Mouse (Mus musculus) myocyte (in vitro differentiated cells): Measurements from ENCODE around the gene Itga5. TPM values are rescaled to one million over a fixed set of nuclear protein-coding genes. Genes with fewer than 3 reads are reported as not detected.

Source experiments
- H3K27me3 ChIP-seq: one replicate; pipeline ENCODE4 v1.6.1; 2011; ENCODE audit not compliant: control insufficient read depth, insufficient read depth, insufficient read length
- H3K36me3 ChIP-seq: one replicate; pipeline ENCODE4 v1.6.1; 2011; ENCODE audit not compliant: control insufficient read depth, insufficient read depth
- H3K4me2 ChIP-seq: one replicate; pipeline ENCODE4 v1.6.1; 2011; ENCODE audit warnings: low read depth, control low read depth
- H3K4me3 ChIP-seq: one replicate; pipeline ENCODE4 v1.5.1; 2011; ENCODE audit warnings: mild to moderate bottlenecking, control low read depth, moderate library complexity
- H3K79me2 ChIP-seq: one replicate; pipeline ENCODE4 v1.6.1; 2011; ENCODE audit not compliant: control insufficient read depth, insufficient read depth
- H3ac ChIP-seq: one replicate; pipeline ENCODE4 v1.6.1; 2011; ENCODE audit not compliant: control insufficient read depth, insufficient read length
- CEBPB ChIP-seq: IDR thresholded peaks from 2 replicates; pipeline ENCODE4 v1.6.1; 2011; ENCODE audit warnings: mild to moderate bottlenecking, moderate library complexity; ENCODE audit not compliant: poor library complexity, insufficient read depth, severe bottlenecking
- E2F4 ChIP-seq: IDR thresholded peaks from one replicate; pipeline ENCODE4 v1.6.1; 2011; ENCODE audit warnings: mild to moderate bottlenecking, control low read depth, moderate library complexity; ENCODE audit not compliant: insufficient read depth
- MAX ChIP-seq: IDR thresholded peaks from one replicate; pipeline ENCODE4 v1.6.1; 2011; ENCODE audit warnings: low read depth, mild to moderate bottlenecking, control low read depth
- MYOD1 ChIP-seq, 3 experiments: IDR thresholded peaks; one replicate each; pipeline ENCODE4 v1.6.1; 2011; ENCODE audit warnings: control low read depth in 2 of 3, low read depth in 2 of 3, mild to moderate bottlenecking in 2 of 3, moderate library complexity in 1 of 3; ENCODE audit not compliant: insufficient read length in 2 of 3, control insufficient read depth in 1 of 3
- MYOG ChIP-seq, 3 experiments: IDR thresholded peaks; one replicate each; pipeline ENCODE4 v1.6.1; 2011; ENCODE audit warnings: control low read depth in 2 of 3, low read depth in 2 of 3, mild to moderate bottlenecking in 2 of 3; ENCODE audit not compliant: insufficient read length in 2 of 3, control insufficient read depth in 1 of 3, insufficient read depth in 1 of 3
- POLR2A ChIP-seq: IDR thresholded peaks from one replicate; pipeline ENCODE4 v1.6.1; 2011; ENCODE audit warnings: low read depth, mild to moderate bottlenecking, control low read depth, moderate library complexity; ENCODE audit not compliant: insufficient read length
- POLR2AphosphoS2 ChIP-seq: IDR thresholded peaks from one replicate; pipeline ENCODE4 v1.6.1; 2011; ENCODE audit warnings: low read depth, control low read depth; ENCODE audit not compliant: insufficient read length
- REST ChIP-seq: IDR thresholded peaks from one replicate; pipeline ENCODE4 v1.6.1; 2011; ENCODE audit warnings: mild to moderate bottlenecking, control low read depth, moderate library complexity; ENCODE audit not compliant: insufficient read depth, insufficient read length
- SRF ChIP-seq: IDR thresholded peaks from one replicate; pipeline ENCODE4 v1.6.1; 2011; ENCODE audit warnings: low read depth; ENCODE audit not compliant: control insufficient read depth, insufficient read length
- TCF12 ChIP-seq: IDR thresholded peaks from one replicate; pipeline ENCODE4 v1.6.1; 2011; ENCODE audit warnings: mild to moderate bottlenecking, control low read depth; ENCODE audit not compliant: poor library complexity, insufficient read depth, severe bottlenecking
- TCF3 ChIP-seq: IDR thresholded peaks from one replicate; pipeline ENCODE4 v1.6.1; 2011; ENCODE audit warnings: low read depth, control low read depth; ENCODE audit not compliant: insufficient read length
- USF1 ChIP-seq: IDR thresholded peaks from one replicate; pipeline ENCODE4 v1.6.1; 2011; ENCODE audit warnings: low read depth, mild to moderate bottlenecking, control low read depth, moderate library complexity
- polyA plus RNA-seq: library from polyadenylated mRNA; unstranded; fragments of >200 nt; fragmentation: generic; extraction: Trizol; gene quantifications from one replicate; pipeline ENCODE4 v1.2.1, GENCODE M21; 2012; ENCODE audit warnings: missing spikeins

Itga5 gene
- polyA plus RNA-seq, 1 experiment = 162 TPM

- Histone ChIP-seq H3K79me2 (no peaks in the 10 kb centered on the region), H3ac (no peak overlapping the region), H3K4me3 (no peak overlapping the region), H3K4me2 (peak overlapping the region; percentile 43), H3K36me3 (peaks cover 5% of the 10 kb centered on the region), H3K27me3 (no peaks in the 10 kb centered on the region)
- TF ChIP-seq POLR2AphosphoS2 (no peak), REST (no peak), E2F4 (no peak), SRF (no peak), CEBPB (no peak), TCF3 (no peak), POLR2A (no peak), MAX (no peak), USF1 (no peak), TCF12 (no peak), MYOD1 (IDR thresholded peaks at IDR 0.05; ENCODE audit: control insufficient read depth in 1 of 3, insufficient read length in 2 of 3, low read depth in 2 of 3) (no peak), MYOG (IDR thresholded peaks at IDR 0.05; ENCODE audit: control insufficient read depth in 1 of 3, insufficient read depth in 1 of 3, insufficient read length in 2 of 3, low read depth in 2 of 3) (no peak)
Measured at GRCm38 (mm10) chr15:103317731-103318130, 48.8 kb downstream of the Itga5 start.

DNA sequence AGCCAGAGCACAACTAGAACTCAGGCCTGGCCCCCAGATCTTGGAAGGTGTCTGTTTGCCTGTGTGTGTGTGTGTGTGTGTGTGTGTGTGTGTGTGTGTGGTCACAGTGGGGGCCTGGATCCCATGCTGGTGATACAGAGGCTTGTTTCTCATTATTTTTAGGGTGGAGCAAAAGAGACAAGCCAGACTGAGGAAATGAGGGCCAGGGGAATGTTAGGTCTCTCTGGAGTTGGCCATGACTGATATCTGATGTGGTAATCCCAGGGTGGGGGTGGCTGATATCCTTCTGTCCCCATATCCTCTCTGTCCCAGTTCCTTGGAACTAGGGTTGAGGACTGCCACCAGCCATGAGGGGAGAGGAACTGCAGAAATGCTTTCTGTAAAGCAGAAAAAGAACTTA, 49.4 kb downstream of the Itga5 start:
- no peak overlapping the region for H3ac ChIP-seq
- no peaks in the 10 kb centered on the region for H3K79me2 ChIP-seq
- no peak for TF ChIP-seq POLR2AphosphoS2
- TF ChIP-seq CEBPB = no peak
- no peak for TF ChIP-seq MYOG (IDR thresholded peaks at IDR 0.05; ENCODE audit: control insufficient read depth in 1 of 3, insufficient read depth in 1 of 3, insufficient read length in 2 of 3, low read depth in 2 of 3)
- TF ChIP-seq REST = no peak
- TF ChIP-seq E2F4 = no peak
- no peak for TF ChIP-seq MAX
- no peak for TF ChIP-seq USF1
- no peak for TF ChIP-seq SRF
- no peak for TF ChIP-seq TCF3
- TF ChIP-seq MYOD1 (IDR thresholded peaks at IDR 0.05; ENCODE audit: control insufficient read depth in 1 of 3, insufficient read length in 2 of 3, low read depth in 2 of 3) = no peak
- TF ChIP-seq POLR2A = no peak
- no peak for TF ChIP-seq TCF12
- H3K4me2 ChIP-seq = no peak overlapping the region
- no peaks in the 10 kb centered on the region for H3K27me3 ChIP-seq
- H3K4me3 ChIP-seq = no peak overlapping the region
- H3K36me3 ChIP-seq = peaks cover 5% of the 10 kb centered on the region

GRCm38 (mm10) chr15:103315979-103316776, 50.4 kb downstream of the Itga5 start:
- Histone ChIP-seq H3K4me2 (no peak overlapping the region), H3K27me3 (no peaks in the 10 kb centered on the region), H3ac (no peak overlapping the region), H3K4me3 (no peak overlapping the region), H3K79me2 (no peaks in the 10 kb centered on the region), H3K36me3 (peaks cover 5% of the 10 kb centered on the region)
- TF ChIP-seq SRF = no peak
- no peak for TF ChIP-seq E2F4

- Histone ChIP-seq H3K79me2 (no peaks in the 10 kb centered on the region), H3K27me3 (no peaks in the 10 kb centered on the region), H3ac (no peak overlapping the region), H3K4me3 (no peak overlapping the region), H3K36me3 (peaks cover 5% of the 10 kb centered on the region), H3K4me2 (no peak overlapping the region)
- TF ChIP-seq MYOG (IDR thresholded peaks at IDR 0.05; ENCODE audit: control insufficient read depth in 1 of 3, insufficient read depth in 1 of 3, insufficient read length in 2 of 3, low read depth in 2 of 3) (peak in 1 of 3 experiments; percentile 6), POLR2A (no peak)
Measured at GRCm38 (mm10) chr15:103315011-103315502, 51.5 kb downstream of the Itga5 start.

DNA sequence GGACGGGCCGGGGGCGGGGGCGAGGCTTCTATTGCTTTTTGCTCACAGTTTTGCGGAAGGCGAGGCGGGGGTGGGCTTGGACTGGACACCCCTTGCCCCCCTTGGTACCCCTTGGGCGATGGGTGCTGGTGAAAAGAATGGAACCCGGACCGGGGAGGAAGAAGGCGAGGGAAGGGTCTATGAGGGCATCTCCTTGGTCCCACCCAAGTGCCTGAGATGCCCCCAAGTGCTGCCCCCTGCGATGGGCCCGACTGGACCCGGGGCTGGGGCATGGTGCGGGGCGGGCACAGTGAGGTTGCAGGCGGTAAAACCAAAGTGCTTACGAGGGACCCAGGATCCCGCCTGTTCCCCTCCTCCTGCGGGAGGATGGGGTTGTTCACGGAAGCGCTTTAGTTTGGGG, 52.4 kb downstream of the Itga5 start:
- Histone ChIP-seq H3ac (no peak overlapping the region), H3K4me3 (no peak overlapping the region), H3K27me3 (peaks cover 4% of the 10 kb centered on the region), H3K4me2 (no peak overlapping the region), H3K36me3 (peaks cover 5% of the 10 kb centered on the region), H3K79me2 (no peaks in the 10 kb centered on the region)
- TF ChIP-seq E2F4 = no peak
- no peak for TF ChIP-seq MYOG (IDR thresholded peaks at IDR 0.05; ENCODE audit: control insufficient read depth in 1 of 3, insufficient read depth in 1 of 3, insufficient read length in 2 of 3, low read depth in 2 of 3)
- TF ChIP-seq SRF = no peak
- no peak for TF ChIP-seq POLR2AphosphoS2
- no peak for TF ChIP-seq CEBPB
- no peak for TF ChIP-seq TCF12
- no peak for TF ChIP-seq POLR2A
- no peak for TF ChIP-seq USF1
